Mouse (Mus musculus) cerebellum, adult 11-12 months (tissue): Measurements from ENCODE around the gene Tcf20.
A peak's percentile ranks its signal among the peaks of the same experiment; 100 is the strongest.

Experiments
- DNase-seq: peaks from one replicate; pipeline ENCODE4 v3.0.0; 2022

Gene Tcf20

GRCm38 (mm10) chr15:82992079-82992783, 4.6 kb upstream of the Tcf20 start:
- DNase-seq = peak; percentile 51

DNA sequence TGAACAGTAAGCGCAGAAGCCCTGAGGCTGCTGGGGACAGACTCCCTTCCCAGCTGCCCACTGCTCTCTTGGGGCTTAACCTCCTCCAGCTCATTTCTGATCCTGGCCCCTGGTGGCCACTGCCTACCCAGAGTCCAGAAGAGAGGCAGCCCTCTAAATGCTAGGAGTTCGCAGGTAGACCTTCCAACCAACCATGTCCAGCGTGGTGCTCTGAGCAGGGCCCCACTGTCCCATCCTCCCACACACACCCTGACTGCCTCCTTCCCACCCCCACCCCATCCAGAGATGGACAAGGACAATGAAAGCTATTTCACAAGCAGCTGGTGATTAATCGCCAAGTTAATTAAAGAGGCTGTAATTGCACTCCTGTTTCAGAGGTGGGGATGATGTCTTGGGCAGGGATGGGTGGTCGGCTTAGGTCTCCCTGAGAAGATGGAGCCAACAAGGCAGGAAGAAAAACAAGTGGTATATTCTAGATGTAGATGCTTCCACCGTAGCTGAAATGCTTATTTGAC, 1.6 kb upstream of the Tcf20 start:
- no peak for DNase-seq

DNA sequence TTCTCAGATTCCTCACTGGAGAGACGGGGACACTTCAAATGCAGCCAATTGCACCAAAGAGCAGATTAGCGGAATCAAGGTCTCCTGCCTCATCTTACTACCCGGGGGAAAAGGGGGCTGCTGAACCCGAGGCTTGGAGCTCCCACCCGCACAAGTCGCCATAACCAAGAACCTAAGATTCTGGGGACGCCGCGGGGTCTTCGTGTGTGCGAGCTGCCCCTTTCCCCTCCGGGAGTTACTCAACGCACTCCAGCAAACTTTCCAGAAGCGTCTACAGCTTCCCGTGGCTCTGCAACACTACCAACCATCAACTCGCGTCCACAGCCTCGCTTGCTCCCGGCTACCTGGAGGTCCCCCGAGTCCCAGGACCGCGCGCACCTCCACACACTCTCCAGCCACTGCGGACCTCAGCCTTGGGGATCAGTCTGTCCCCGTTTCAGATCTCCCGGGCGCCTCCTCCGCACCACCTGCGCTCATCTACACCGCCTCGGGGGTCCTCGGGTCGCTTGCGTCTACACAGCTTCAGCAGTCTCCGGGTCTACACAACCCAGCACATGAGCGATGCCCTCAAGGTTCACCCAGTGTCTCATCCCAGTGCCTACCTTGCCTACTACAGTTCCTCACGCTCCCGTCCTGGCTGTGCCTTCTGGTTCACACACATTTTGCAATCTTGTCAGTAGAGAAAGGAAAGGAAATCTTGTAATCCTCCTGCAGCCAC, 499 bp downstream of the Tcf20 start:
- DNase-seq = no peak

- no peak for DNase-seq
Observed at GRCm38 (mm10) chr15:82984574-82984973, 3.1 kb downstream of the Tcf20 start.

DNA sequence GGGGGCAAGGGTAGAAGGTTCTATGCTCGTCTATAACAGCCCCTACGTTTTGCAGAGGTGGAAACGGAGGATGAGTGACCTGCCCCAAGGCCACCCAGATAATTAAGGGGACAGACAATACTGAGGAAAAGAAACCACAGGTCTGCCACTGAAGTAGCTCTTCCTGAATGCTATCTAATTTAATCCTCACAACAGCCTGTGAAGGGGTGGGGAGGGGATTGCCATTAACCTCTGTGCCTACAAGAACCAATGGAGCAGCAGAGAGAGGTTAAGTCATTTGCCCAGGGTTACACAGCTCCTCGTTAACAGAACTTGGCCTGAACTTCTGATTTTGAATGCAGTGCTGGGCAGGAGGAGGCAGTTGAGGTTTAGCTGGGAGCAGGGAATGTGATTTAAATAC, 3.6 kb downstream of the Tcf20 start:
- no peak for DNase-seq

GRCm38 (mm10) chr15:82983416-82984026, 4.2 kb downstream of the Tcf20 start:
- no peak for DNase-seq

DNA sequence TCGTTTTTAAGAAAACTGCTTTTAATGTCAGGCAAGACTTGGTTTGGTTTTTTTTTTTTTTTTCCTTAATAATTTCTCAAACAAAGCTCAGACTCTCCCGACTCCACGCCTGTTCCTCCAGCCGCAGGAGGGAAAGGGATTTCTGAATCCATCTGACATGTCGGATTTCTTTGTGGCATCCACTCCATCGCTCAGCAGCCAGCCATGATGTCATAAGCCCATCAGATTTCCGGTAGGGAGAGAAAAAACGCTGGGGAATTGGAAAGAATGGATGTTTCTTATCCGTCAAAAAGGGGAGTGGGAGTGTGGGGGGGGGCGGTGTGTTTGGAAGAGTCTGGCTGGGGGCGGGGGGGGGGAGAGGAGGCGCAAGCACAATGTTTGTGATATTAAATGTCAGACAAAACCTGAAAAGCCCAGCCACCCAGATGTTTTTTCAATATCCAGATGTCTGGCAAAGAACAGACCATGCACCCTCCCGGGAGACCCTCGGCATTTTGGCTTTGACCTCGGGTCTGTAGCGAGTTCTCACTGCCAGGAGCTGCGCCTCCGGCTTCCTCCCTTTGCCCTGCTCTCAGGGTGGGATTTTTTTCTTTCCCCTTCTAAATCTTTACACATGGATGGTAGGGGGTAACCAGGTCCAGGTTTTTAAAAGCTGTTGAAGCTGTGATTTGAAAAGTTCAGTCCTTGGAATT, 4.8 kb downstream of the Tcf20 start:
- DNase-seq = no peak

GRCm38 (mm10) chr15:82981676-82982520, 5.8 kb downstream of the Tcf20 start:
- no peak for DNase-seq

GRCm38 (mm10) chr15:82979531-82979930, 8.1 kb downstream of the Tcf20 start:
- DNase-seq = no peak

DNA sequence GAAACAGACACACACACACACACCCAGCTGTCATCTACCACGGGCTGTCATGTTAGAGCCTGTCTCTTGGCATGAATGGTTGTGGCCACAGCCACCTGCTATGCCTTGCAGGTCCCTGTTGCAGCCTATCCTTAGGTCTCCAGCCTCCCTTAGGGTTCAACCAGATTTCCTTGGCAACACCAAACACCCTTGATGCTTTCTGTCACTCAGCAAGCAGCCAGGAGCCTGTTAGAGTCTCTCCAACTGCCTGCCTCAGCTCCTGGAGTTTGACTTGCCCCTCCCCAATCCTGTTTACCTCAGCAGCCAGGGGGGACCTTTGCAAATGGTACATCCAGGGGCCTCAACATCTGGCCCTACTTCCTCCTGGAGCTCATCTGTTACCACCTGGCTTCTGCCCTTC, 13.2 kb downstream of the Tcf20 start:
- DNase-seq = no peak

GRCm38 (mm10) chr15:82969206-82969721, 18.4 kb downstream of the Tcf20 start:
- DNase-seq = no peak

DNA sequence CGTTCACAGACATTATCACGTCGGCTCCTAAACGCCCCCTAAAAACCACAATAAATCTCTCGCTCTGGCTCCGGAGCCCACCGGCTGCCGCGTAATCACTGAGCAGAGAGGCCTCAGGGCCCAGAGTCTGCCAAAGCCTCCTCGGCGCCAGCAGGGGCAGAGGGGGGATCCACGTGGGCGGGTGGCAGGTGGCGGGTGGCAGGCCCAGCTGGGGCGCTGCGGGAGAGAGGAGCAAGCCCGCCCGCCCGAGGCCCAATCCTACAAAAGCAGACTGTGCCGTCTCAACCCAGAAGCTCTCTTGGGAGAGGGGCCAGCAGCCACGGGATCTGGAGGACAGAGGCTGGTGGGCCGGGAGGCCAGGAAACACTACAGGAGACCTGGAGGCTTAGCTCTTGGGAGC, 19.2 kb downstream of the Tcf20 start:
- peak; percentile 89 for DNase-seq

GRCm38 (mm10) chr15:82967947-82968346, 19.7 kb downstream of the Tcf20 start:
- peak; percentile 35 for DNase-seq

GRCm38 (mm10) chr15:82964266-82964825, 23.3 kb downstream of the Tcf20 start:
- peak; percentile 68 for DNase-seq

DNA sequence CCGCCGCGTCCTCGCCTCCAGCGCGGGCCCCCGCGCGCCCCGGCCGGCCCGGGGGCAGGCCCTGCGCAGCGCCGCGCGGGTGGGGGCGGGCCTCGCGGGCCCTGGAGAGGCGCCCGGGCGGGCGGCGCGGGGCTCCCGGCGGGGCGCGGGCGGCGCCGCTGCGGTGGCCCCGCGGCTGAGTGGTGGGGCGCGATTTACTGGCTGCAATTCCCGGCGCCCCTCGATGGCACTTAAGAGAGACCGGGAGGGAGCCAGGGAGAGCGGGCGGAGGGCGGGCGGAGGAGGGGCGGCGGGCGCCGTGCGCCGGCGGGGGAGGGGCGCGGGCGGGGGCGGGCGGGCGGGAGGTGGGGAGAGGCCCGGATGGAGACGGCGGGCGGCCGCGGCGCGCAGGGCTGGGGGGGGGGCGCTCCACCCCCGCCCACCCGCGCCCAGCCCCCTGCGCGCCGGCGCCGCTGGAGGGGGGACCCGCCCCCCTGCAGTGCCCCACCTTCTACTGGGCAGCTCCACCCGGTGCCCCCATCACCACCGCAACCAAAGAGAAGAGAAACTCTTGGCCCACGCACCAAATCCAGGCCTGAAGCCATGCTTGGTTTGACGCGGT, 24.0 kb downstream of the Tcf20 start:
- DNase-seq = no peak

GRCm38 (mm10) chr15:82963090-82963489, 24.6 kb downstream of the Tcf20 start:
- no peak for DNase-seq

GRCm38 (mm10) chr15:82962536-82962935, 25.1 kb downstream of the Tcf20 start:
- DNase-seq = no peak

- DNase-seq = peak; percentile 49
Observed at GRCm38 (mm10) chr15:82960786-82961561, 26.7 kb downstream of the Tcf20 start.

DNA sequence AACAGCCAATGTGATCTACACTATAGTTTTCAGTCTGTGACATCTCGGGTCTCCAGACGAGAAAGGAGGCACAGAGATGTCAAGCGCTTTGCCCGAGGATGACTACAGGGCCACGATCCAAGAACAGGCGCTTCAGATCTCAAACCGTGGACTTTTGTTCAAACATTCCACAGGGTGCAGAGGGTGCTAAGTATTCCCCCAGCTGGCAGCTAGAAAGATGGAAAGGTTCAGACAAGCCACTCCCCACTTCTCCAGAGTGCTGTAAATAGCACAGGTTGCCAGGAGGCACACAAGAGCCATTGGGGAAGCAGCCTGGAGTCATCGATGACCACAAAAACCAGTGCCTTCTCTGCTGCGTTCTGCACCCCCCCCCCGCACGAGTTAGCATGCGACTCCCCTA, 28.5 kb downstream of the Tcf20 start:
- DNase-seq = no peak

DNA sequence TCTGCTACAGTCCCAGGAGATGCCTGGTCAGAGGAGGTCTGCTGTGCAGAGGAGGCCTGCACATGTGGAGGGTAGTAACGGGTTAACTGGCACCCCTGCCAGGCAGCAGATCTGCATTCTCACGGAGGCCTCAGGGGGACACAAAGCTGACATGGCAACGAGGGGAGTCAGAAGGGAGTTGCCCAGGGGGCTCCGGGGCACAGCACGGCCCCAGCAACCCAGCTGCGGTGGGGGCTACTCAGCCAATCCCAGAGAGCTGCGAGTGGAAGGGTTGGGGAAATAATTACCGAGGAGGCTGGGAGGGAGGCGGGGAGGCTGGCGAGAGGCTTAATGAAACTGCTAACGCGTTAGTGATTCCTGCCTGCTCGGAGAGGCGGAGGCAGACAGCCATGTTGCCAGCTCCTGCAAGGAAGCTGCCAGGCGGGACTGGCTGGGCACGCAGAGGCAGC, 29.4 kb downstream of the Tcf20 start:
- DNase-seq = no peak
